Mouse (Mus musculus) fibroblast of lung, adult 2 months (primary cell): ENCODE data around the gene Fv1.
A peak's percentile ranks its signal among the peaks of the same experiment; 100 is the strongest.

ENCODE experiments used
- DNase-seq: peaks from one replicate; pipeline ENCODE4 v3.0.0-alpha.2; 2011; ENCODE audit warnings: low read depth

Fv1 gene

GRCm38 (mm10) chr4:147884138-147884537 is 15.4 kb downstream of the Fv1 start:
- no peak for DNase-seq

- no peak for DNase-seq
Measured at GRCm38 (mm10) chr4:147886158-147886557, 17.4 kb downstream of the Fv1 start.

- DNase-seq = no peak
Measured at GRCm38 (mm10) chr4:147887277-147887676, 18.5 kb downstream of the Fv1 start.

GRCm38 (mm10) chr4:147888237-147888636 is 19.5 kb downstream of the Fv1 start:
- no peak for DNase-seq

- DNase-seq = no peak
Measured at GRCm38 (mm10) chr4:147890341-147890740, 21.6 kb downstream of the Fv1 start.

GRCm38 (mm10) chr4:147895815-147896330 is 27.1 kb downstream of the Fv1 start:
- no peak for DNase-seq

GRCm38 (mm10) chr4:147896411-147896810 is 27.6 kb downstream of the Fv1 start:
- no peak for DNase-seq

- no peak for DNase-seq
Measured at GRCm38 (mm10) chr4:147897348-147897747, 28.6 kb downstream of the Fv1 start.

GRCm38 (mm10) chr4:147900452-147900851 is 31.7 kb downstream of the Fv1 start:
- no peak for DNase-seq

- DNase-seq = no peak
Measured at GRCm38 (mm10) chr4:147902906-147903500, 34.2 kb downstream of the Fv1 start.

- DNase-seq = no peak
Measured at GRCm38 (mm10) chr4:147903601-147904000, 34.8 kb downstream of the Fv1 start.

GRCm38 (mm10) chr4:147904313-147905089 is 35.7 kb downstream of the Fv1 start, which contains the start of gene Mfn2:
Mfn2 (minus strand) TSS chr4:147904704.
- DNase-seq = peak; percentile 54

GRCm38 (mm10) chr4:147905090-147905659 is 36.4 kb downstream of the Fv1 start:
- DNase-seq = no peak

- peak; percentile 85 for DNase-seq
Measured at GRCm38 (mm10) chr4:147906230-147906629, 37.5 kb downstream of the Fv1 start.

GRCm38 (mm10) chr4:147909486-147909885 is 40.7 kb downstream of the Fv1 start:
- DNase-seq = no peak

GRCm38 (mm10) chr4:147918459-147919121 is 49.8 kb downstream of the Fv1 start:
- DNase-seq = no peak
